In genomic region chr7:141429840-141430584, GRCm38 (mm10) we compare ENCODE assay signal across 1 mouse cellular context.
TF ChIP-seq lines count a peak whose summit lies in the region.

No protein-coding gene starts in this region.

TF ChIP-seq in CH12.LX, 34 proteins besides CTCF, POLR2A, EP300 and RAD21:
- TF ChIP-seq POLR2AphosphoS2 (IDR thresholded peaks at IDR 0.05; ENCODE audit: low read depth, low read length) (0 out of 2 replicates have a peak, but pooled peaks have one; percentile 31), SMC3 (IDR thresholded peaks at IDR 0.05; ENCODE audit: low read depth, low read length) (no peak)
